Mouse (Mus musculus) c-Kit-negative CD71-positive TER-119-positive erythroid progenitor cells, embryonic 14.5 days (primary cell): ENCODE measurements around the gene Smarce1.
"Not testable (repeated sequence)": the region's sequence is repeated elsewhere in the genome, so short reads cannot be mapped to it uniquely, and the experiment has no call there.

Experiments
- DNase-seq: peaks from one replicate; pipeline ENCODE4 v3.0.0-alpha.2; 2013; ENCODE audit warnings: low read depth, low spot score

Gene Smarce1

GRCm38 (mm10) chr11:99230261-99231048, at the start of gene Smarce1:
Gene Smarce1 (minus strand): TSS chr11:99231017.
- peak; percentile 69 for DNase-seq

- no peak for DNase-seq
These were observed 49.2 kb upstream of the Smarce1 start for GRCm38 (mm10) chr11:99279986-99280385.

GRCm38 (mm10) chr11:99276786-99277185, 46.0 kb upstream of the Smarce1 start:
- DNase-seq = no peak

- DNase-seq = no peak
These were observed 44.8 kb upstream of the Smarce1 start for GRCm38 (mm10) chr11:99275624-99276023.

- DNase-seq = no peak
These were observed 41.9 kb upstream of the Smarce1 start for GRCm38 (mm10) chr11:99272721-99273120.

GRCm38 (mm10) chr11:99269192-99269591, 38.4 kb upstream of the Smarce1 start:
- no peak for DNase-seq

- DNase-seq = no peak
These were observed 35.0 kb upstream of the Smarce1 start for GRCm38 (mm10) chr11:99265796-99266195.

- DNase-seq = no peak
These were observed 34.4 kb upstream of the Smarce1 start for GRCm38 (mm10) chr11:99265220-99265619.

- no peak for DNase-seq
These were observed 25.4 kb upstream of the Smarce1 start for GRCm38 (mm10) chr11:99256213-99256612.

GRCm38 (mm10) chr11:99255316-99255715, 24.5 kb upstream of the Smarce1 start:
- DNase-seq = no peak

GRCm38 (mm10) chr11:99253893-99254292, 23.1 kb upstream of the Smarce1 start:
- DNase-seq = no peak

- DNase-seq = no peak
These were observed 21.9 kb upstream of the Smarce1 start for GRCm38 (mm10) chr11:99252671-99253070.

- no peak for DNase-seq
These were observed 19.8 kb upstream of the Smarce1 start for GRCm38 (mm10) chr11:99250666-99251065.

GRCm38 (mm10) chr11:99250241-99250640, 19.4 kb upstream of the Smarce1 start:
- no peak for DNase-seq

GRCm38 (mm10) chr11:99249115-99249514, 18.3 kb upstream of the Smarce1 start:
- no peak for DNase-seq

- no peak for DNase-seq
These were observed 17.1 kb upstream of the Smarce1 start for GRCm38 (mm10) chr11:99247916-99248315.

GRCm38 (mm10) chr11:99244519-99244918, 13.7 kb upstream of the Smarce1 start:
- not testable (repeated sequence) for DNase-seq

GRCm38 (mm10) chr11:99243820-99244374, 13.1 kb upstream of the Smarce1 start, which contains the start of gene Krt222:
Gene Krt222 (minus strand): TSS chr11:99244085.
- DNase-seq = no peak

GRCm38 (mm10) chr11:99243200-99243819, 12.5 kb upstream of the Smarce1 start:
- DNase-seq = no peak

- DNase-seq = no peak
These were observed 11.2 kb upstream of the Smarce1 start for GRCm38 (mm10) chr11:99242056-99242455.

GRCm38 (mm10) chr11:99238468-99238867, 7.7 kb upstream of the Smarce1 start:
- DNase-seq = no peak

GRCm38 (mm10) chr11:99231049-99231816, 416 bp upstream of the Smarce1 start:
- DNase-seq = no peak
